Mouse (Mus musculus): ENCODE results near the gene Stub1. TPM values are rescaled to one million over a fixed set of nuclear protein-coding genes. Genes with fewer than 3 reads are reported as not detected.
A peak's percentile ranks its signal among the peaks of the same experiment; 100 is the strongest.

Gene Stub1
- polyA plus RNA-seq, 1 experiment from 2014 or later, result 314 TPM

DNA sequence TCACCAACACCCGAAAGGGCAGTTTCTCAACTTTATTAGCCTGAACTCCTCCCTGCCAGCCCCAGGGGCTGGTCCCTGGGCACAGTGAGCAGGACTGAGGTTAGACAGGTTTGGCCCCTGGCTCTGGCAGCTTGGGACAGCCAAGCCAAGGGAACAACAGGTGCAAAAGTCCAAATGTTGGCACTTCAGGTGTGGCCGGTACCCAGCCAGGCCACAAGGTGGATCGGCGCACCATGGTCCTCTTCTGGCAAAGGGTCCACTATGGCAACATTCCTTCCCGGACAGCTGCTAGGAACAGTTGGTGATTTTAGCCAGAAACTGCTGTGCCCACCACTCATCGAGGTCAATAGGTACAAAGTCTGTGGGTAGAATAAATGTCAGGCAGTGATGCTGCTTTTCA, 30.5 kb upstream of the Stub1 start:
- Histone ChIP-seq H3K9me3 (replicated peaks; ENCODE audit: control insufficient read depth, low read length) (no peaks in the 10 kb centered on the region), H3K4me1 (ENCODE audit: control insufficient read depth, insufficient read depth, low read length) (peaks cover 22% of the 10 kb centered on the region), H3K4me2 (ENCODE audit: low read depth, low read length) (no peak overlapping the region), H3K36me3 (ENCODE audit: control insufficient read depth, insufficient read depth, low read length) (0 out of 2 replicates have a peak, but pooled peaks cover 3% of the 10 kb centered on the region), H3K4me3 (replicated peaks; ENCODE audit: low read length) (no peak overlapping the region), H3K27ac (ENCODE audit: low read length) (no peak overlapping the region), H3K27me3 (ENCODE audit: control insufficient read depth, insufficient read depth, low read length) (no peaks in the 10 kb centered on the region), H3K9ac (ENCODE audit: low read length) (no peak overlapping the region)
- ATAC-seq (ENCODE audit: insufficient read depth, low FRiP score), result no peak
- WGBS, result 90% methylated on average over 6 of the region's 6 CpGs

DNA sequence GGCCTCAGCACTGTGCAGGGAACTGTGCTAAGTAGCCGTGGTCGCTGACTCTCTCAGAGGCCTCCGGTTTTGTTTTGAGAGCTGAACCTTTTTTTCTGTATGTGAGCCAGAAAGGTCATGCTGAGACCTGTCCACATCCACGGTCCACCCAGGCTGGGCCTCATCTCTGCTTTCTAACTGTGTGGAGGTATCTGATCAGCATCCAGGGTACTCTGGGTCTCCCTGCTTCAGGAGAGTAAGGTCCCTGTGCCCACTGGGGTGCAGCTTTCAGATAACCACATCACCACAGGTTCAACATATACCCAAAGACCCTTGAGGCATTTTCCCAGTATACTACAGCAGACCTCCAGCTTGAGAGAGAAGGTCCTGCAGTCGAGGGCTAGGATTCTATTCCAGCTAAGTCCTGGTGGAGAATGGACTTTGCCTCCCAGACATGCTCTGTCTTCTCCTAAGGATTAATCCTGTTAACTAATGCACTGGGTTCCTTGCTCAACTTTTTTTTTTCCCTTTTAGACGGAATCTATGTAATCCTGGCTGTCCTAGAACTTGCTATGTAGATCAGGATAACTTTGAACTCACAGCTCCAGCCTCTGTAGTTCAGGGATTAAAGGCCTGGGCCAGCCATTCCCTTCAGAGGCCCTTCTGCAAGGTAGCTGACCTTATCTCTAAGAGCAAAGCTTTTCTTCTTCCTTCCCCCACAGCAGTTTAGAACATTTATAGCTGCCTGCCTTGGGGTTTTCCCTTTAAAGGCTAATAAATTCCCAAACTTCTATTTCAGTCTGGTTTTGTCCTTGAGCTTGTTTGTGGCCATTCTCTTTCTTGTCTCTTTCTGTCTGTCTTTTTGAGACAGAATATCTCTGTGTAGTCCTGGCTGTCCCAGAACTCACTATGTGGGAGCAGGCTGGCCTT, 28.8 kb upstream of the Stub1 start:
- H3K4me2 ChIP-seq (ENCODE audit: low read depth, low read length), result peak overlapping the region; percentile 96
- no peak for ATAC-seq (ENCODE audit: insufficient read depth, low FRiP score)
- H3K27me3 ChIP-seq (ENCODE audit: control insufficient read depth, insufficient read depth, low read length), result no peaks in the 10 kb centered on the region
- peak overlapping the region; percentile 90 for H3K9ac ChIP-seq (ENCODE audit: low read length)
- no peaks in the 10 kb centered on the region for H3K9me3 ChIP-seq (replicated peaks; ENCODE audit: control insufficient read depth, low read length)
- peaks cover 14% of the 10 kb centered on the region for H3K4me1 ChIP-seq (ENCODE audit: control insufficient read depth, insufficient read depth, low read length)
- peak overlapping the region; percentile 75 for H3K27ac ChIP-seq (ENCODE audit: low read length)
- 10% methylated on average over 6 of the region's 6 CpGs for WGBS
- 0 out of 2 replicates have a peak, but pooled peaks cover 3% of the 10 kb centered on the region for H3K36me3 ChIP-seq (ENCODE audit: control insufficient read depth, insufficient read depth, low read length)
- H3K4me3 ChIP-seq (replicated peaks; ENCODE audit: low read length), result peak overlapping the region; percentile 82

DNA sequence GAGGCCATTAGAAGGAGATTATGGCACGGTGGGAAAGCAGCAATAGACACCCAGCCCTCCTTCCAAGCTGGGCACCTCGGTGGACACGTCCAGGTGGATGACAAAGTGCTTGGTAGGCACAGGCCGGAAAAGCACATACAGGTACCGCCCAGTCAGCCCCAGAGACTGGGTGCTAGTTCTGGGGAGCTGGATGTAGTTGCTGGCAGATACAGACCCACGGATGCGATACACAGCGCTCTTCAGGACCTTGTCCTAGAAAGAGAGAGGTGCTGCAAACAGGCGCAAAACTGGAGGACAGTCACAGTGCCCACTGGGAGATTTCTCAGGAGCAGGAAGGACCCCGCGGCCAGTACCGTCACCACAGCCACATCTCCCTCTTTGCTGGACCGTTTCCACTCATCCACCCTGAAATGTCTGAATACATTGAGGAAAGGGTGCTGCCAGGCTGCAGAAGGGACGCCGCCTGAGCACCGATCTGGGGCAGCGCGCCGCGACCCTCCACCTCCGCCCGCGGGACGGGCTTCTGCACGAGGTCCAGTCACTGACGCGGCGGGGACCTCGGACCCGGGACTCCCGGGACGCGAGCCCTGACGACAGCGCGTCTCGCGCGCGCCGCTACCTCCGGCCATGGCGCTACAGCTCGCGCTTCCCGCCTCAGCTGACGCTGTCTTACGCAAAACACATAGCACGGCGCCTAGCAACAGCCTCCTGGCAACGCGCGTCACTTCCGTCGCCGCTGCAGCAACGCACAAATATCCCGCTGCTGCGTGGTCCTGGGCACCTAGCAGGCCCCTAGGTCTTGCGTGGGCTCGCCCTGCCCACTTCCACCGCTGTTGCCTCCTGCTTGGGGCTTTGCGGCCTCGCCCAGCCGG, 27.9 kb upstream of the Stub1 start, which contains the start of gene Wdr90:
TSS of gene Wdr90 (minus strand) at position 670 of the 872 bp plus-strand sequence.
- Histone ChIP-seq H3K4me1 (ENCODE audit: control insufficient read depth, insufficient read depth, low read length) (peaks cover 14% of the 10 kb centered on the region), H3K27ac (ENCODE audit: low read length) (peak within 1 kb of the TSS; percentile 75), H3K9me3 (replicated peaks; ENCODE audit: control insufficient read depth, low read length) (no peaks in the 10 kb centered on the region), H3K4me3 (replicated peaks; ENCODE audit: low read length) (peak within 1 kb of the TSS; percentile 82), H3K36me3 (ENCODE audit: control insufficient read depth, insufficient read depth, low read length) (0 out of 2 replicates have a peak, but pooled peaks cover 3% of the 10 kb centered on the region), H3K4me2 (ENCODE audit: low read depth, low read length) (peak within 1 kb of the TSS; percentile 96), H3K9ac (ENCODE audit: low read length) (peak within 1 kb of the TSS; percentile 90), H3K27me3 (ENCODE audit: control insufficient read depth, insufficient read depth, low read length) (no peaks in the 10 kb centered on the region)
- WGBS, result 2% methylated on average over 65 of the region's 65 CpGs
- ATAC-seq (ENCODE audit: insufficient read depth, low FRiP score), result peak; percentile 94

DNA sequence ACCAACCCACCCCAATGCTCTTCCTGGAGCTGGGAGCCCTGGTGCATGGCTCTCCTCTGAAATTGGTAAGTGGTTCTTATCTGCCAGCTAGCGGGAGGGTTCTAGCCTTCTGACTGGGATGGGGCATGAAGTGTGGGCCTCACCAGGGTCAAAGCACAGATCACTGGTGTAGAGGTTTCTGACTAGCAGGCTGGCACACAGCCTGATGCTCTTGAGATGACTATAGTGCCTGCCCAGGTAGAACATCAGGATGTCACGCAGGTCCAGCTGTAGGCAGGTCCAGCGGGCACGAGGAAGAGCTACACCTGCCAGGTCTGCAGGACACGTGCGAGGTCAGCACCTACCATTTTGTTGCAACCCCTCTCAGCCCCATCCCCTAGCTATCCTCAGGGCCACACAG, 27.0 kb upstream of the Stub1 start:
- no peak for ATAC-seq (ENCODE audit: insufficient read depth, low FRiP score)
- peak overlapping the region; percentile 96 for H3K4me2 ChIP-seq (ENCODE audit: low read depth, low read length)
- WGBS, result 86% methylated on average over 6 of the region's 6 CpGs
- peak overlapping the region; percentile 82; the same call in 1 of the 2 replicates for H3K4me3 ChIP-seq (replicated peaks; ENCODE audit: low read length)
- H3K27ac ChIP-seq (ENCODE audit: low read length), result no peak overlapping the region
- H3K4me1 ChIP-seq (ENCODE audit: control insufficient read depth, insufficient read depth, low read length), result peaks cover 14% of the 10 kb centered on the region
- H3K9ac ChIP-seq (ENCODE audit: low read length), result peak overlapping the region; percentile 90
- 0 out of 2 replicates have a peak, but pooled peaks cover 3% of the 10 kb centered on the region for H3K36me3 ChIP-seq (ENCODE audit: control insufficient read depth, insufficient read depth, low read length)
- H3K27me3 ChIP-seq (ENCODE audit: control insufficient read depth, insufficient read depth, low read length), result no peaks in the 10 kb centered on the region
- no peaks in the 10 kb centered on the region for H3K9me3 ChIP-seq (replicated peaks; ENCODE audit: control insufficient read depth, low read length)

DNA sequence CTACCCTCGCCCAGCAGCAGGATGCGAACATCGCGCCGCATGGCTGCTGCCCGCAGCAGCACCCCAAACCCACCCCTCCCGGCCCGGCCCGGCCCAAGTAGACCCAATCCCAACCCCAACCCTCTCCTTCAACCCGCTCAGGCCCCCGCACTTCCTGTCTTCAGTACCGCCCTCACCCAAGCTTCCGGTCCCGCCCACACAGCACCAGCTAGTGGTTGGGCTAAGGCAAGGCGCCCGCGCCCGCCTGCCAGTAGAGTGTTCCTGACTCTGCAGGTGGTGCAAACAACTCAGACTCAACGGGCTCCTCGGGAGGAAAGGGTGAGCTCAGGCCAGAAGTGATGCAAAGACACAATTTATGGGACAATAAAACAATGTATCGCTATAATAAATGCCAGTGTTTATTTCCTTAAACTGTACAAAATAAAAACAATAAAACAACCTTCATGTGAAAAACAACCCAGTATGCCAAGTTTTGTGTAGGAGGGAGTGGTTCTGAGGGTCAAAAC, 11.2 kb upstream of the Stub1 start, which contains the start of gene Rhot2:
TSS of gene Rhot2 (minus strand) at position 456 of the 506 bp plus-strand sequence.
- Histone ChIP-seq H3K27ac (ENCODE audit: low read length) (peak within 1 kb of the TSS; percentile 89), H3K4me2 (ENCODE audit: low read depth, low read length) (peak within 1 kb of the TSS; percentile 79), H3K4me1 (ENCODE audit: control insufficient read depth, insufficient read depth, low read length) (peaks cover 16% of the 10 kb centered on the region), H3K4me3 (replicated peaks; ENCODE audit: low read length) (peak within 1 kb of the TSS; percentile 89), H3K27me3 (ENCODE audit: control insufficient read depth, insufficient read depth, low read length) (no peaks in the 10 kb centered on the region), H3K9ac (ENCODE audit: low read length) (peak within 1 kb of the TSS; percentile 96), H3K9me3 (replicated peaks; ENCODE audit: control insufficient read depth, low read length) (no peaks in the 10 kb centered on the region), H3K36me3 (ENCODE audit: control insufficient read depth, insufficient read depth, low read length) (peaks cover 17% of the 10 kb centered on the region)
- WGBS, result 1% methylated on average over 21 of the region's 21 CpGs
- peak; percentile 96 for ATAC-seq (ENCODE audit: insufficient read depth, low FRiP score)

DNA sequence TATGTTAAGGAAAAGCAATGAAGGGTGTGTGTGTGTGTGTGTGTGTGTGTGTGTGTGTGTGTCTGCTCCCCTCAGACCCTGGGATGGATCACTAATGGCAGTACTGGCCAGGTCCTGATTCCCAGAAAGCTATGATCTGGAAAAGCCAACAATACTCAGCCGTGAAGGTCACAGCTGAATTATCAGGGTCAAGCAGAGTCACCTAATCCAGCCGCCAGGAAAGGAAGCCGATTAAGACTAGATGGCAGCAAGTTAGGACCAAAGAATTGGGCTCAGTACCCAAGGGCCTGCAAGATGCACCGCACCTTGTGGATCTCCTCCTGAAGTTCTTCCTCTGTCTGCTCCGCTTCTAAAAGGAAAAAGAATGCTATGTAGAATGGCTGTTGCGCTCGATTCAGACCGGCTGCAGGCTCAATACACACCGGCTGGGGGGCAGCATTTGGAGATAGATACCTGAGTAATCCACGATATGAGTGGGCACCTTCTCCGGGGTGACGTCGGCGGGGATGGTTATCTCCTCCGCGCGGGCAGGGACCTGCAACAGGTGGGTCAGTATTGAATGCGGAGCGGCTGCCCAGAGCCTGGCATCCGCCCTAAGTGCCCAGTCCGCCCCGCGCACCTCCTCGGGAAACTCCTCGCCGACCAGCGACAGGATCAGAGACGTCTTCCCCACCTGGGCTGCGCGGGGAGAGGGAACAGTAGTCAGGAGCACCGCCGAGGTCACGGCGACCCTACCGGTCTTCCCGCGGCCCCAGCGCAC, 10.6 kb upstream of the Stub1 start:
- H3K27me3 ChIP-seq (ENCODE audit: control insufficient read depth, insufficient read depth, low read length), result no peaks in the 10 kb centered on the region
- peaks cover 23% of the 10 kb centered on the region for H3K36me3 ChIP-seq (ENCODE audit: control insufficient read depth, insufficient read depth, low read length)
- H3K4me3 ChIP-seq (replicated peaks; ENCODE audit: low read length), result peak overlapping the region; percentile 89
- peak overlapping the region; percentile 96 for H3K9ac ChIP-seq (ENCODE audit: low read length)
- peak overlapping the region; percentile 79 for H3K4me2 ChIP-seq (ENCODE audit: low read depth, low read length)
- ATAC-seq (ENCODE audit: insufficient read depth, low FRiP score), result no peak
- H3K4me1 ChIP-seq (ENCODE audit: control insufficient read depth, insufficient read depth, low read length), result peaks cover 16% of the 10 kb centered on the region
- WGBS, result 2% methylated on average over 38 of the region's 38 CpGs
- H3K9me3 ChIP-seq (replicated peaks; ENCODE audit: control insufficient read depth, low read length), result no peaks in the 10 kb centered on the region
- peak overlapping the region; percentile 89 for H3K27ac ChIP-seq (ENCODE audit: low read length)

DNA sequence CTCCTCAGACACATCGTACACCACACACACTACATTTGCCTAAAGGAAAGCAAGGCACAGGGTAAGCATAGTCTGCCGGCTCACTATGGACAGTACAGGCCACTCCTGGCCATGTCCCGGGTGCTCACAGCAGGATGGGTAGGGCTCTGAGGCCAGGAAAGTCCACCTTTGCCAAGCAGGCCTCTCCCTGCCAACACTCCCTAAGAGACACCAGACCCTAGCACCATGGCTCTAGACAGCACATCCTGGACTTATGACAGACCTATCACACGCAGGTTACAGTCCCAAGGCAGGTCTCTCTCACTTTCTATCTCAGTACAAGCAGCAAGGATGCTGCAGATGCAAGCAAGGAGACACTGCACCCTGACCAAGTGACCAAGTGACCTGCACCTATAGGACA, 9.9 kb upstream of the Stub1 start:
- H3K9ac ChIP-seq (ENCODE audit: low read length), result peak overlapping the region; percentile 96
- H3K4me2 ChIP-seq (ENCODE audit: low read depth, low read length), result peak overlapping the region; percentile 79
- WGBS, result 89% methylated on average over 4 of the region's 4 CpGs
- H3K27me3 ChIP-seq (ENCODE audit: control insufficient read depth, insufficient read depth, low read length), result no peaks in the 10 kb centered on the region
- H3K4me3 ChIP-seq (replicated peaks; ENCODE audit: low read length), result peak overlapping the region; percentile 89
- no peaks in the 10 kb centered on the region for H3K9me3 ChIP-seq (replicated peaks; ENCODE audit: control insufficient read depth, low read length)
- ATAC-seq (ENCODE audit: insufficient read depth, low FRiP score), result no peak
- H3K4me1 ChIP-seq (ENCODE audit: control insufficient read depth, insufficient read depth, low read length), result peaks cover 16% of the 10 kb centered on the region
- no peak overlapping the region for H3K27ac ChIP-seq (ENCODE audit: low read length)
- peaks cover 25% of the 10 kb centered on the region for H3K36me3 ChIP-seq (ENCODE audit: control insufficient read depth, insufficient read depth, low read length)

DNA sequence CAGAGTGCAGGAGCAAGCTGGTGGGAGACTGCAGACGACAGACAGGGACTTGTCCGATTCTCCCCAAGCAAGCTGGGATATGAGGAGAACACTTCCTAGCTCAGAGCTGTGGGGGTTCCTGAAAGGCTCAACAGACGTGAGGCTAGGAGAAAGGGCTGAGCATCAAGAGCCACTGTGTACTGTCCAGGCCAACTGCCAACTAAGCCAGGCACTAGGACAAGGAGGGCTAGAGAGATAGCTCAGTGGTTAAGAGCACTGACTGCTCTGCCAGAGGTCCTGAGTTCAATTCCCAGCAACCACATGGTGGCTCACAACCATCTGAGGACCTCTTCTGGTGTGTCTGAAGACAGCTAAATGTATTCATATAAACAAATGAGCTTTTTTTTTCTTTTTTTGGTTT, 9.3 kb upstream of the Stub1 start:
- no peak for ATAC-seq (ENCODE audit: insufficient read depth, low FRiP score)
- no peak overlapping the region for H3K9ac ChIP-seq (ENCODE audit: low read length)
- H3K9me3 ChIP-seq (replicated peaks; ENCODE audit: control insufficient read depth, low read length), result no peaks in the 10 kb centered on the region
- no peaks in the 10 kb centered on the region for H3K27me3 ChIP-seq (ENCODE audit: control insufficient read depth, insufficient read depth, low read length)
- no peak overlapping the region for H3K4me3 ChIP-seq (replicated peaks; ENCODE audit: low read length)
- no peak overlapping the region for H3K4me2 ChIP-seq (ENCODE audit: low read depth, low read length)
- no peak overlapping the region for H3K27ac ChIP-seq (ENCODE audit: low read length)
- 85% methylated on average over 3 of the region's 3 CpGs for WGBS
- peaks cover 25% of the 10 kb centered on the region for H3K36me3 ChIP-seq (ENCODE audit: control insufficient read depth, insufficient read depth, low read length)
- H3K4me1 ChIP-seq (ENCODE audit: control insufficient read depth, insufficient read depth, low read length), result peaks cover 16% of the 10 kb centered on the region

Data from stomach, embryonic 16.5 days (tissue).